8 mouse cellular contexts compared by ENCODE assay signal in the genomic region with DNA sequence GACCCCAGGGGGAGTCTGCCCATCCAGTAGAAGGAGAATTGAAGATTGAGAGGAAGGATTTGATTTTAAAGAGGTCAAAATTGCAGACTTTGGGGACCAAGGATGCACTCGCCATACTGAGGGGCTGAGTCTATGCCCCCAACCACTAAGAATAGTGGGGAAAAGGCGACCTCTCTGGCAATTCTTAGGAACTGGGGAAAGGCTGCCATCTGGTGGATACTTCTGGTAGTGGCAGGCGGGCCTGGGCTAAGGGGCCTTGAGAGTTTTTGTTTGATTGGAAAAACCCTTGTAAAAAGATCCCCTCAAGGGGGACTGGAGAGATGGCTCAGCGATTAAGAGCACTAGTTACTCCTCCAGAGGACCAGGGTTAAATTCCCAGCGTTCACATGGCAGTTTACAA. TPM values are rescaled to one million over a fixed set of nuclear protein-coding genes. Genes with fewer than 3 reads are reported as not detected.
DNase-seq lines count a peak whose midpoint lies in the region; ATAC-seq and TF ChIP-seq lines count a peak whose summit lies in the region.

No protein-coding gene starts in this region.

- DNase-seq in B cell, adult 2 months: peak; percentile 84 to 87
- peak; percentile 86 for DNase-seq in ZHBTc4 (ENCODE audit: low read depth, low spot score)
- DNase-seq in embryo, embryonic 10.5 days (ENCODE audit: low spot score): peak; percentile 92
- DNase-seq in heart, adult 8-10 months (ENCODE audit: low spot score): peak; percentile 77
- DNase-seq in lung, embryonic 14.5 days: peak; percentile 90
- DNase-seq in thymus, postnatal 4 days: peak; percentile 87

- no peaks in the 10 kb centered on the region for H3K36me3 ChIP-seq in kidney, embryonic 15.5 days
- no peaks in the 10 kb centered on the region for H3K36me3 ChIP-seq in lung, embryonic 14.5 days (ENCODE audit: insufficient read depth)

- no peak overlapping the region for H3K9ac ChIP-seq in kidney, embryonic 15.5 days
- no peak overlapping the region for H3K9ac ChIP-seq in lung, embryonic 14.5 days

- H3K4me1 ChIP-seq in kidney, embryonic 15.5 days: peaks cover 52% of the 10 kb centered on the region
- peaks cover 15% of the 10 kb centered on the region; the same call in 1 of the 2 replicates for H3K4me1 ChIP-seq in lung, embryonic 14.5 days (ENCODE audit: insufficient read depth)

- TF ChIP-seq CTCF in lung, embryonic 14.5 days (IDR thresholded peaks at IDR 0.05; ENCODE audit: low read depth): peak; percentile 94

- peaks cover 100% of the 10 kb centered on the region for H3K27me3 ChIP-seq in kidney, embryonic 15.5 days
- peaks cover 59% of the 10 kb centered on the region for H3K27me3 ChIP-seq in lung, embryonic 14.5 days (ENCODE audit: insufficient read depth, low read length)

- no peaks in the 10 kb centered on the region for H3K9me3 ChIP-seq in kidney, embryonic 15.5 days (replicated peaks)
- H3K9me3 ChIP-seq in lung, embryonic 14.5 days (ENCODE audit: low read depth, low read length): no peaks in the 10 kb centered on the region

- ATAC-seq in kidney, embryonic 15.5 days (replicated peaks; ENCODE audit: low FRiP score): no peak
- no peak for ATAC-seq in lung, embryonic 14.5 days (ENCODE audit: insufficient read depth)
- ATAC-seq in neutrophil, adult 5-6 weeks (ENCODE audit: extremely low read depth, insufficient number of reproducible peaks, low FRiP score, poor library complexity, severe bottlenecking): peak; percentile 28; the same call in 1 of the 2 replicates

- H3K27ac ChIP-seq in kidney, embryonic 15.5 days: no peak overlapping the region
- H3K27ac ChIP-seq in lung, embryonic 14.5 days (ENCODE audit: low read depth): no peak overlapping the region

- 0% methylated on average over 5 of the region's 5 CpGs for WGBS in kidney, embryonic 15.5 days
- whole genome bisulfite sequencing in lung, embryonic 14.5 days: 4% methylated on average over 5 of the region's 5 CpGs

- peak overlapping the region; percentile 31 for H3K4me3 ChIP-seq in kidney, embryonic 15.5 days (replicated peaks)
- no peak overlapping the region for H3K4me3 ChIP-seq in lung, embryonic 14.5 days (ENCODE audit: low read depth, low read length)

- H3K4me2 ChIP-seq in kidney, embryonic 15.5 days: peak overlapping the region; percentile 60
- H3K4me2 ChIP-seq in lung, embryonic 14.5 days: peak overlapping the region; percentile 61

RNA-seq across cellular contexts. Expression of gene Kazald1, which starts 6.2 kb away (rescaled TPM):
- 1 to 10 TPM; 2.5 to 5.5 (median 2.8) TPM for total RNA-seq in heart, adult 8-10 months (2022)
- 13.3 and 20.2 TPM in 2 replicates for polyA plus RNA-seq in kidney, embryonic 15.5 days (2015; fragmentation: Nextera tagmentation; extraction: Ambion mirVana)
- polyA plus RNA-seq in lung, embryonic 14.5 days (2014; fragmentation: Nextera tagmentation; extraction: Ambion mirVana): 1.5 and 2.4 TPM in 2 replicates
- 1.4 TPM in 1 of 2 replicates, not detected in the other for total RNA-seq in neutrophil, adult 5-6 weeks (2017)

RNA-seq across cellular contexts. Expression of gene Sfxn3, which starts 34.0 kb away (rescaled TPM):
- 10 to 100 TPM in 3 of 4 experiments, 1 to 10 TPM in 1; 9.0 to 10.8 (median 10.3) TPM for total RNA-seq in heart, adult 8-10 months (2022)
- polyA plus RNA-seq in kidney, embryonic 15.5 days (2015; fragmentation: Nextera tagmentation; extraction: Ambion mirVana): 20.2 and 24.4 TPM in 2 replicates
- 18.3 and 19.6 TPM in 2 replicates for polyA plus RNA-seq in lung, embryonic 14.5 days (2014; fragmentation: Nextera tagmentation; extraction: Ambion mirVana)
- 19.6 and 22.0 TPM in 2 replicates for total RNA-seq in neutrophil, adult 5-6 weeks (2017)

RNA-seq across cellular contexts. Expression of gene Pdzd7, which starts 35.8 kb away (rescaled TPM):
- total RNA-seq in heart, adult 8-10 months (2022): under 1 TPM in 1 of 4 experiments, not detected in 3; 0.46 TPM
- 0.78 and 1.1 TPM in 2 replicates for polyA plus RNA-seq in kidney, embryonic 15.5 days (2015; fragmentation: Nextera tagmentation; extraction: Ambion mirVana)
- polyA plus RNA-seq in lung, embryonic 14.5 days (2014; fragmentation: Nextera tagmentation; extraction: Ambion mirVana): 0.39 TPM in 2 replicates
- total RNA-seq in neutrophil, adult 5-6 weeks (2017): not detected in 2 replicates
